Mouse (Mus musculus): Measurements from ENCODE around the gene Zbtb8os.

Gene Zbtb8os

DNA sequence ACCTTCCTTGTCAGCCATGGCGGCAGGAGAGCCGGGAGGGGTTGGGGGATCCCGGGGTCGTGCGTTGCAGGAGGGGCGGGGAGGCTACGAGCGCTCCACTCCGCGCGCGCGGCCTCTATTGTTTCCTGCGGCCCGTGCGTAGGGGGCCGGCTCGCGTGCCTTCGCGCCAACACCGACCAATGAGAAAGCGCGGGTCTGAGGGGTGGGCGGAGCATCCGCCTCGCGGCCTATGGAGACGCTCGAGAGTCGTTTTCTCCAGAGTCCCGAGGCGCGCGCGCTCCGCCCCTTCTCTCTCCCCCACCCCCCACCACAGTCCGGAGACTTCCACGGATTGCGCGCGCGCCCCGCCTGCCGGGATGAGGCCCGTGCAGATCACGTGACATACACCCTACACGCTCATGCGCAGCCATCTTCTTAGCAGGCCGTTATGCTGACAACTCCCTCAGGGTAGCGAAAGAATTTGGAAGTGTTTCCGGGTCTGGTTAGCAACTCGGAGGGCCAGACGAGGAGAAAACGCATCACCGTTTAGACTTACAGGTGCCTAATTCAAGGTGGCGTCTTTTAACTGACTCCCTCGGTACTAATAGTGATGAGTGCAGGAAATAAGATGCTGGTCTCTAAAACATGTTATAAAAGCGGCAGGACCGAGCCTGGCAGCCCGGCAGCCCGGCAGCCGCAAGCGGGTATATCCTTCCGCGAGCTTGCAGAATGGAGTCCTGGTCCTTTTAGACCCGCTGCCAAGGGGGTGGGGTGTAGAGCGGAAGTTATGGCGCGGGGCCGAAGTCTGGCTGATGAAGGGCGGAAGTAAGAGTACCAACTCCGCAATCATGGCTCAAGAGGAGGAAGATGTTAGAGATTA lies at the start of gene Zbtb8os, which contains the start of gene Rbbp4:
Gene Zbtb8os (plus strand): TSS at position 480 of the 859 bp plus-strand sequence.
Gene Rbbp4 (minus strand): TSS at position 155 of the 859 bp plus-strand sequence.
- in situ Hi-C loops (cut with MboI, MseI) = no loop called here

DNA sequence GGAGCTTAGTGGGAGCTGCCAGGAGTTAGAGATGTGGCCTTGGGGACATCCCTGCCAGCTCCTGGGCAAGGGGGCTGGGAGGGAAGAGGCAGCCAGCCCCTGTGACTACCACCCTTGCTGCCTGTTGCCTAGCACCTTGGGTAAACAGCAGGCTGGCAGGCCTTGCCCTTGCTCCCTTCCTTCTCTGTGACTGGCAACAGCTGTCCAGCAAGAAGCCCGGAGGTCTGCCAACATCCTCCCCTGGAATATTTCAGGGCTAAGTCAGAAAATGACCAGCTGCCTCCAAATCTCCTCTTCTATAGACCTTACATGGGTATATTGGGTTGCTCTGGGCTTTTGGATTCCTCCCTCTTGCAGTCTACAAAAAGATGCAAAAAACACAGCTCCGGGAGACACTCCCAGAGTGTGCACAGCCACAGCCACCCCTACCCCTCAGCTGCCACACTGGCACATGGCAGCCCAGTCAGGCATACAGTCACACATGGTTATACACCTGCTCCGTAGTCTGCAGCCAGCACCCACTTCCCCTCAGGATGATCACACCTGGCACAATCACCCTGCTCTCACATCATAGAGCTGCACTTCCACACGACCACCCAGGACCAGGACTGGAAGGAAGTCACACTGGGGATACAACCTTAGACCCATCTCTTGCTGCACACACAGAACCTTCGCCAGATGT lies 49.4 kb upstream of the Zbtb8os start:
- in situ Hi-C loops (cut with MboI, MseI) = no loop called here

DNA sequence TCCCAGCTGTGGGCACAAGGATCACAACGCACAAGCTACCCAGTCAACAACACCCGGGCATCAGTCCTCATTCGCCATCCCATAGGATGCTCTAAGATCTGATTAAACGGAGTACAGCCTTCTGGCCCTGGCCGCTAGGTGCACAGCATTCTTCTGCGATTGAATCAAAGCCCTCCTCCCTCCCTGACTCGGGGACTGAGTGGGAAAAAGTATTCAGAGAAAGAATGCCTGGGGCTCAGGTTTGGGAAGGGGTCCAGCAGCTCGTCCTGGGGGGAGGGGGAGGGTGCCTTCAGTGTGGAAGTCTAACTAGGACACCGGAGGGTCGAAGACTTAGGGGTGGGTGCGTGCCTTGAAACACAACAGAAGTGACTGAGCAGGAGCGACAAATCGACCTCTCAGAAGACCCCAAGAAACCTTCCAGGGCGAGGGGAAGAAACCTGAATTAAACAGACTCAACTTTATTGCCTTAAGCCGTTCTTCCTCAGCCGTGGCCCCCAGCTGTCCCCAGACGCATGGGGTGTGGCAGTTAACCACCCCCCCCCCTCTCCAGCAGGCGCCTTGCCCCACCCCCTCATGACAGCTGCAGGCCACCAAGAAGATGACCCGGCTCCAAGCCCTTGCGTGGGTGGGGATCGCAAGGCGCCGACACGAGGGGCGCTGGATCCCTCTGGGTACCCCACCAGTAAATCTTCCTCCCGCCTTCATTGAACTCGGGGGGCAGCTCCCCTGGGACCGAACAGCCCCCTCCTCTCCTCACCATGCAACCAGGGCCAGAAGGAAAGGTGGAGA lies 48.6 kb upstream of the Zbtb8os start:
- in situ Hi-C loops (cut with MboI, MseI) = no loop called here

DNA sequence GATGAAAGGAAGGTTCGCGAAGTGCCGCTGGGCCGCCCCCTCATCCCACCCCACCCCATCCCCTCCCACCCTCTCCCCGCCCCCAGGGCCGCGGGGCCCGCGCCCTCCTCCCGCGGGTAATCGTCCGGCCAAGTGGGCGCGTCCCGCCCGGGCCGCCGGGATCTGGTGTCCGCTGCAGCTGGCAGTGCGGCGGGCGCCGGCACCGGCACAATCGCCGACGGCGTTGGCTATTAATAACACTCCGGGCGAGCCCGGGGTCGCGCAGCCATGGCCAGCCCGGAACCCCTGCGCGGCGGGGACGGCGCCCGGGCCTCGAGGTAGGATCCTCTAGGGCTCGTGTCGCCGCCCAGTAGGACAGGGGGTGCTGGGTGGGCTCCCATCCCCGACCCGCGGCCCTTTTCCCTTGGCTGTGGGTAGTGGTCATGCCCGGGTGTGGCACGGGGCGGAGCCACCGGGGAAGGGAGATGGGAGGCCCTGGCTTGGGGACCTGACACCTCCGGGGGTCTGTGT lies 48.0 kb upstream of the Zbtb8os start, which contains the start of gene Sync:
Gene Sync (plus strand): TSS at position 146 of the 510 bp plus-strand sequence.
- in situ Hi-C loops (cut with MboI, MseI) = no loop called here

DNA sequence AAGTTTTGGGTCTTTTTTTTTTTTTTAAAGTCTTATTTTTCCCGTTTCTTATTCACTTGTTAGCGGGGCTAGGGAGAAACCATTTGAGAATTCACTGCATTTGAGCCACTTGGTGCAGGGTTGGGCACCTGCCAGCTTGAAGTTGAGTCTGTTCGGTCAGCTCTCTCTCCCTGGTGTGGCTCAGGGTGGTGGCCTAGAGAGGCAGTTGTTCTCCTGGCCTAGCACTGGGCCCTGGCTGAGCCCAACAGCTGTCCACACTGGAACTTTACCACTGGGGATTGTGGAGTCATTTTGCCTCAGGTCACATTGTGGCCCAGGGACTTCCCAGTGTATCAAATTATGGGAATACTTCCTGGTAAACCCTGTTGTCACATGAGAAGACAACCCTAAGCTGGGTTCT lies 47.4 kb upstream of the Zbtb8os start:
- in situ Hi-C loops (cut with MboI, MseI) = no loop called here

DNA sequence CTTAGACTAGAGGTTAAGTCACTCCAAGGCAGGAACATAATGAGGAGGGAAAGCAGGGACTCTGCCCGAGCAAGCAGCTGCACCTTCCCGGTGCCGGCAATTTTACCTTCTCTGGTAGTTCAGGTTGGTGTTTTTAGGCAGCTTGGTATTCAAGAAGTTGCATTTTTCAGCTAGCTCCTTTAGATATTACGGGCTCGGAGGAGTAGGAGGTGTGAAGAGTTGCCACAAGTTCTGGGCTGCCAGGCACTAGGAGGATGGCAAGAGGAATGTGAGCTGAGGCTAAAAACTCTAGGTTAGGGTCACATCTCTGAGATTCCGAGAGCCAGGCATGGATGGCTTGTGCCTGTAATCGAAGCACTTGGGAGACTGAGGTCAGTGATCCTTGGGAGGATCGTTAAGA lies 45.8 kb upstream of the Zbtb8os start:
- in situ Hi-C loops (cut with MboI, MseI) = no loop called here

DNA sequence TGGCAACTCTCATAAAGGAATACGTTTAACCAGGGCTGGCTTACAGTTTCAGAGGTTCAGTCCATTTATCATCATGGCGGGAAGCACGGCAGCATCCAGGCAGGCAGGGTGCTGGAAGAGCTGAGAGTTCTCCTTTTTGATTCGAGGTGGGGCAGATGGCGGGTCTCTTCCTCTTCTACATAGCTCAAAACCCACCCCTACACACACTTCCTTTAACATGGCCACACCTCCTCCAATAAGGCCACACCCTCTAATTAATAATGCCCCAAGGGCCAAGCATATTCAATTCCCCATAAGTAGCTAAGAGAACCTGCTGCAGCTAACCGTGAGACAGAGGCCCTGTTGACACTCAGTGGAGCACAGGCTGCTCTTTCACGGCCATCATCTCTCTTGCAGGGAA lies 42.7 kb upstream of the Zbtb8os start:
- in situ Hi-C loops (cut with MboI, MseI) = no loop called here

DNA sequence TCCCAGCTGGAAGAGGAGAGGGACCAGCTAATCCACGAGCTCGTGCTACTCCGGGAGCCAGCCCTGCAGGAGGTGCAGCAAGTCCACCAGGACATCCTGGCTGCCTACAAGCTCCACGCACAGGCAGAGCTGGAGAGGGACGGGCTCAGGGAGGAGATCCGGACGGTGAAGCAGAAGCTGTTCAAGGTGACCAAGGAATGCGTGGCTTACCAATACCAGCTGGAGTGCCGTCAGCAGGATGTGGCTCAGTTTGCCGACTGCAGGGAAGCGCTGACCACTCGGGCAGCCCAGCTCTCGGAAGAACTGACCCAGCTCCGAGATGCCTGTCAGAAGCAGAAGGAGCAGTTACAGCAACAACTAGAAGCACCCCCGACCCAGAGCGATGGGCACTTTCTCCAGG lies 41.8 kb upstream of the Zbtb8os start:
- in situ Hi-C loops (cut with MboI, MseI) = no loop called here

DNA sequence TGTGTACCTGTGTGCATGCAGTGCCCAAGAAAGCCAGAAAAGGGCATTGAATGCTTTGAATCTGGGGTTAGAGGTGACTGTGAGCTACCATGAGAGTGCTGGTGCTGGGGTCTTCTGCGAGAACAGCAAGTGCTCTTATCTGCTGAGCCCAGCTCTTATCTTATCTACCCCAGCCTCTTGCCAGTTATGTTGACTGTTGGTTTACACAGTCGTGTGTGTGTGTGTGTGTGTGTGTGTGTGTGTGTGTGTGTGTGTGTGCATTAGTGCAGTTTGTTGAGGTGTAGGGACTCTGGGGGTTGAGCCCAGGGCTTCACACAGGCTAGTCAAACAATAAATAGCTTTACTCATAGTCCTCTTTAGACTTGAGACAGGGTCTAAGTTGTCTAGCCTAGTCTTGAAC lies 40.3 kb upstream of the Zbtb8os start:
- in situ Hi-C loops (cut with MboI, MseI) = no loop called here

DNA sequence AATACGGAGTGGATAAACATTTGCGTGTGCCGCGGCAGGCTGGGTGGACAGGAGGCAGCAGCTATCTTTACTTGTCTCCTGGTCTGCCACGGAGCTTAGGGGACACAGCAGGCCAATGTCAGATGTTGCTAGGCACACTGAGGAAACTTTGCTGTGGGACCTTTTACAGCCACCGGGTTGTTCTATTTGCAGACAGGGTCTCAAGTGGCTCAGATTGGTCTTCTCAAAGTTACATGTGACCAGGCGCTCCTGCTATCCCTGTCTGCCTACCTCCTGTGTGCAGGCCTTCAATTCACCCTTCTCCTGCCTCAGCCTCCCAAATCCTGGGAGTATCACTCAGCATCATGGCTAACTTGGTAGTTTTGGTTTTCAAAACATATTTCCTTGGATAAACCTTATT lies 39.4 kb upstream of the Zbtb8os start:
- in situ Hi-C loops (cut with MboI, MseI) = no loop called here

DNA sequence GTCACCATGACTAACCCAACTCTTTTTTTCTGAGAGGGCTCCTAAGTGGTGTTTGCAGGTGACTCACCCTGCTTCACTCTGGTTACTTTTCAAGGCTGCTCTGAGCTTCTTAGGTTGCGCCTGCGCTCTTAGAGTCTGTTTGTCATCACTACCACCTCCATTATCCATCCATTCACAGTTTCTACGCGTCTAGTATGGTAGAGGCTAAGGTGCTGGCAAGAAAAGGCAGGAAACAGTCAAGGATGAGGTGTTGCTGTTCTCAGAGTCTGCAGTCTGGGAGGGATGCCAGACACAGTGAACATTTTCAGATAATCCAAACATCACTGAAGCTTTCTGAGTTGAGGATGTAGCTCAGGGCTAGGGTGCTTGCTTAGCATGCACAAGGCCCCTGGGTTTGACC lies 37.8 kb upstream of the Zbtb8os start:
- in situ Hi-C loops (cut with MboI, MseI) = no loop called here

DNA sequence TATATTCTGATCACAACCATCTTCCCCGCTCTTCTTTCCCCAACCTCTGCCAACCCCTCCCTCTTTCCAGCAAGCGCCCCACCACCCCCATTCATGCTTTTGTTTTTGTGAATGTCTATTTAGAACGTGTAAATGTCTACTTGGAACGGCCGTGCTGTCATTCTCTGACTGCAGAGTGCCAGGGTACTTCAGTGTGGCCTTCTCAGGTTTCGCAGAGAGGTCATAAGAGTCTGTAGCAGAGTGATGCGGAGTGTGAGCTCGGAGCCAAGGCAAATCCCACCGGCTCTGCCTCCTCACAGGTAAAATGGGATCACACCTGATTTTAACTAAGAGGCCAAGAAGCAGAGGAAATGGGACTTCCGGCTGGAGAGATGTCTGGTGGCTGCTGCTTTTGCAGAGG lies 36.4 kb upstream of the Zbtb8os start:
- in situ Hi-C loops (cut with MboI, MseI) = no loop called here

DNA sequence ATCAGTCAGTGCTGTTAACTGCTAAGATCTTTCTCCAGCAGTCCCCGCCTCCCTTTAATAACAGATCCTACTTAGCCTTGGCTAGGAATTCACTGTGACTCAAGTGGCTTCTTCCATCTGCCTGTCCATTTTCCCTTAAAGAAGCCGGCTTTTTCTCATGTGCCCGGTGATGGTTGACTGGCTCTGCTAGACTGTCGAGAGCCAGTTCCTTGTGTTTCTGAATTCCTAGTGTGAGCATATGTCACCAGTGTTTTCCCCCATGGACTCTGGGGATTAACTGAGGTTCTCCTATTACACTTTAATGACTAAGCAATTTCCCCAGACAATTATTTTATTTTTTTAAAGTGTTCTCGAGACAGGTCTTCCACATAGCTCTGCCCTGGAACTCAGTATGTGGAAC lies 32.1 kb upstream of the Zbtb8os start:
- in situ Hi-C loops (cut with MboI, MseI) = no loop called here

DNA sequence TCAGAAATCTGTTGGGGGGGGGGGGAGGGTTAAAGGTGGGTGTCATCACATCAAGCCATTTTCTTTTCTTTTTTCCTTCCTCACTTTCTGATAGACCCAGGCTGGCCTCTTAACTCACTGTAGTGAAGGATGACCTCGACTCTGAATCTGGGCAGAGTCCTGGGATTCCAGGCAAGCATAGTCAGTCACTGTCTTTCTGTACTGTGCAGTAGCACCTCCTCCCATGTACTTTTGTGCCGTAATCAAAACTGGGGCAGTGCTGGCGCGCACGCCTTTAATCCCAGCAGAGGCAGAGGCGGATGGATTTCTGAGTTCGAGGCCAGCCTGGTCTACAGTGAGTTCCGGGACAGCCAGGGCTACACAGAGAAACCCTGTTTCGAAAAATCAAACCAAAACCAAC lies 31.7 kb upstream of the Zbtb8os start:
- in situ Hi-C loops (cut with MboI, MseI) = no loop called here

DNA sequence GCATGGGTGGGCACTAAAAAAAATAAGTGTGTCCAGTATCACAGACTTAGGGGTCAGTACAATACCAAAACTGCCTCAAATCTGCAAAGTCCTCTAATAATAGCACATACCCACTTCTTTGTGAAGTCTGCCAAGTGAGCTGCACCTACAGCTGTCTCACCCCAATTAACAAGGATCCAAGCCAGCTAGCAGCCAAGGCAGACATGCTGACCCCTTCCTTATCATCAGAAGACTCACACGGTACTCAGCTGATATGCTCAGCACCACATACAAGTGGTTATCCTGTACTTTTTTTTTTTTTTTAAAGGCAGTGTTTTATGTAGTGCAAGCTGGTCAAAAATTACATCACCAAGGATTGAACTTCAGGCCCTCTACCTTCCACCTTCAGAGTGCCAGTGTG lies 31.2 kb upstream of the Zbtb8os start:
- in situ Hi-C loops (cut with MboI, MseI) = no loop called here

DNA sequence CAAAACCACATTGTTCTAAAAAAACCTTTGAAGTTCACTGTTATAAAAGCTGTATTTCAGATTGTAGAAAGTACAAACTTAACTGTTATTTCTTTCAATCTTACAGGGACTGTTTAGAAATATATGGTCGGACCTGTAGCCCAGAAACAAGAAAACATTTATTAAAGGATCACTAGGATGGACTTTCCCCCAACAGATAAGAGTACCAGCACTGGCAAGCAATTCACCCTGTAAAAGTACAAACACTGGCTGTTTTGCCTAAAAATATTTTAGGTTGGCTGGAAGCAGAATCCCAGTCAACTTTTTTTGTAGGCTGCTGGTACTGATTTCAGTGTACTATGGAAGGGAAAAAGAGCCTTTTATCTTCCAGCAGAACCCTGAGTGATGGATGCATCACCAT lies 27.6 kb upstream of the Zbtb8os start:
- in situ Hi-C loops (cut with MboI, MseI) = no loop called here

DNA sequence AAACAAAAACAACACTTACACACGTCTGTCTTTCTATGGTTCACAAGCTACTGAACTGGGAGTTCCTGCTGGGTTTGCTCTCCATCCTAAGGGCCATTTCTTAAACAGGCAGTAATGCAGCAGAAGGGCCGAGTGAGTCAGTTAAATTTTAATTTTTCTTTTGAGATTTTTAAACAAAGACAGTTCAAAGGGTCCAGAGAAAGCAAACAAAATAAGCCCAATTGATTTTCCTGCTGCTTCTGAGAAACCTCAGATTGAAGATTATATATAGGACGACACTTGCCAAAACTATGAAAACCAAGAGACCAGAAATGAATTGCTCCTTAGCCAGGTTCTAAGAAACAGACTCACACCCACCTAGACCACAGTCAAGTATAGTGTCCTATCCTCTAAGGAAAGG lies 21.6 kb upstream of the Zbtb8os start:
- in situ Hi-C loops (cut with MboI, MseI) = no loop called here

DNA sequence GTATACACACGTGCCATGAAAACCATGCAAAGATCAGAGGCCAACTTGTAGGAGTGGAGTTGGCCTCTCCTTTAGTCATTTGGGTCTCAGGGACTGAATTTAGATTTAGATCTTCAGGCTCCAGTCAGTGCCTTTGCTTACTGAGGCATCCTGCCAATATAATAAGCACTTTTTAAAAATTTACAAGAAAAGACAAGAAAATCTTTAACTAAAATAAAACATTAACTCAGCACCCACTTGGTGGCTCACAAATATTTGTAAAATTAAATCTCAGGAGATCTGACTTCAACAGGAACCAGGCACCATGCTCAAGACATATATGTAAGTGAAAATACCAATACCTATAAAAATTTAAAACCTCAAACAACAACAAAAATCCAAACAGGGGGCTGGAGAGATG lies 14.6 kb upstream of the Zbtb8os start:
- in situ Hi-C loops (cut with MboI, MseI) = no loop called here

DNA sequence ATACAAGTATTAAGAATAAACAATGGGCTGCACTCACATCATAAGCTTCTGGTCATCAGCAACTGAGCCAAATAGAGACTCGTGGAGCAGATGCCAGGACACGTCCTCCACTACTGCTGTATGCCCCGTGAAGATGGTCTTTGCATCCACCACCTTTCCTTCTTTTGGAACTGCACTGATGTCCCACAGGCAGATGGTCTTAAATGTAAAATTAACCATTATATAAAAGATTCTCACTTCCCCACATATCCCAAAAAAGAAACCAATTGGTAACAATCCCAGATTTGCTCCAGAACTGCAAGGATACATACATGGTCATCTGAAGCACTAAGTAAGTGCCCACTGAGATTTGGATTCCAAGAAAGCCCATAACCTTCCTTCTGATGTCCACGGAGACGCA lies 13.5 kb upstream of the Zbtb8os start:
- in situ Hi-C loops (cut with MboI, MseI) = no loop called here

DNA sequence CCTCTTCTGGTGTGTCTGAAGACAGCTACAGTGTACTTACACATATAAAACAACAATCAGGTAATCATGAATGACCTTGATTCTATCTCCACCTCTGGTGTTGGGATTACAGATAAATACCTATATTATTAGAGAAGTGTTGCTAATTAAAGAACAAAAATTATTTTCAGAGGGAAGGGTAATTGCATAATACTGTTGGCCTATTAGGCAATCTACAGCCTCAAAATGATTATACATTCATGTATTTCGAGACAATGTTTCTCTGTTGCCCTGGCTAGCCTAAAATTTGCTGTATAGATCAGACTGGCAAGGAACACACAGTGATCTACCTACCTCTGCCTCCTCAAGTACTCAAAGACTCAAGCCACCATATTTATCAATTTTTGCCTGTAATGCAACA lies 12.0 kb upstream of the Zbtb8os start:
- in situ Hi-C loops (cut with MboI, MseI) = no loop called here

DNA sequence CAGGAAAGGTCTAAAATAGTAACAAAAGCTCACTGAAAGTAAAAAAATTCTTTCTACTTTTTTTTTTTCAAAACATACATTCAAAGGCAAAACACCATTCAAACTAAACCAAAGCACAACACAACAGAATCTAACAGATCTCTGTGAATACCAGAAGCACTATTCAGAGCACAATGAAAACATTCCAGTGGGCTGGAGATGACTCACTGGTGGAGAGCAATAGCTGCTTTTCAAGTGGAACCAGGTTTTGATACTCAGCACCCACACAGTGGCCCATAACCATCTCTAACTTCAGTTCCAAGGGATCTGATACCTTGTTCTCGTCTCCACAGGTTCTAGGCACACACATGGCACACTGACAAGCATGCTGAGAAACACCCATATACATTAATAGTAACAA lies 10.7 kb upstream of the Zbtb8os start:
- in situ Hi-C loops (cut with MboI, MseI) = no loop called here

DNA sequence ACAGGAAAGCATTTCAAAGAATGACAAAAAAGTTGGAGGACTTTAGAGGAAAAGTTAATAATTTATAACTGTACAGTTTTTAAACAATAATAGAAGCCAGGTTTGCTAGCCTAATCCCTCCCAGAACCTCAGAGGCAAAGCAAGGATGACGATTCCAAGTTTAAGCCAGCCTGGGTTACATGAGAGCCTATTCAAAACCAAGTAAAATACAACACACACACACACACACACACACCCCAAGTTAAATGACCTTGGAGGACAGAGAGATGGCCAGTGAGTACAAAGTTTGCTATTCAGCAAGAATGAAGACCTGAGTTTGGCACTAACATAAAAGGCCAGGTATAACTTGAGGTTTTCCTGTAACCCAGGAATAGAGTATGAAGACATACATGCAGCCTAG lies 9.3 kb upstream of the Zbtb8os start:
- in situ Hi-C loops (cut with MboI, MseI) = no loop called here
